Mouse (Mus musculus) left cerebral cortex, adult 9 months (tissue): ENCODE measurements around the gene Gm11060.

Experiments
- DNase-seq, 2 experiments: peaks; one replicate each; pipeline ENCODE4 v3.0.0; 2022; ENCODE audit warnings: low spot score in 2 of 2

Gm11060 gene

DNA sequence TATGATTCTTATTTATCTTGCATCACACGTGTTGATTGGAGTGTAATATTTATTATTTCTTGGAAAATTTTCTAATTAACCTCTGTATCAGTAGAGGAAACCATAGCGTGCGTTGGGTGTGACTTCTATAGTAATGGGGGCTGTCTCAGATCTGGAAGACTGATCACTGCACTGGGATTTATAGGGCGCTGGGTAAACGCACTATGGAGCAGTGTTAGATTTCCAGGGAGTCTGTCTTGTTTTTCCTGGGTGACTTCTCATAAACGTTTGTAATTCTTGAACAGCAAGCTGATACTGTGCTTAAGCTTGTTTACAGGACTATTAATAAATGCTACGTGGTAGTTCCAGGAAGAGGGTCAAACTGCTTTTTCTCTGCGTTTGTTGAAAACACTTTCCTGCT is 25.9 kb downstream of the Gm11060 start:
- DNase-seq: no peak

DNA sequence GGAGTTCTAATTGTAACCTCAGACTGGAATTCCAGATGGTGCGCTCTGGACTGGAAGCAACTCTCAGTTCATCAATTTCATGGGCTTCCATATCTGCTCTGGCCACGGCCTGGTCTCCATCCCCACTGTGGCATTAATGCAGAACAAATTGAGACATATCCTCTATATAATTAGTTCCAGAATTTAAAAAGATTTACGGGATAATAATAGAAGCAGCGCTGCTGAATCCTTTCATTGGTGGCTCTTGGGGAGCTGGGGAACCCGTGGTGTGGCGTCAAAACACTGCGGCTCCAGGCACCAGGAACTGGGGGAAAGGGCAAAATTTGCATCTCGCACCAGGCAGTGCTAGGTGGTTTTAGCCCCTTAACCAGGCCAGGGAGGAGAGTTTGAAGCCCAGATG is 30.4 kb downstream of the Gm11060 start:
- DNase-seq: no peak

DNA sequence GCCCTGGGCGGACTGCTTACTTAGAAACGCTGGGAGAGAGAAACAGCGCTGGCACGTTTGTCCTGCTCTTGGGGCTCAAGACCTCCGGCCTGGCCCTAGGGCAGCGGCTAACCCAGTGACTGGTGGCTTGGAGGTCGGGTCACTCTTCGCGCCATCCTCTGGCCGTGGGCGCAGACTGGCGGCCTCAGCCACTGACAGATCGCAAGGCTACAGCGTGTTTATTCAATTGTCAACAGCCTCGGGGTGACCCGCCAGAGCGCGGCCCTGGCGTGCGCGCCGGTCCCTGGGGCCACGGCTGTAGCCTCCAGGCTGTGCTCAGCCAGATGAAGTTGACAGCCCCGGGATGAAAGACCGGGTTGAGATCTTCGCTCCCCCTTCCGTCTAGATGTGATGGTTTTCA is 31.1 kb downstream of the Gm11060 start:
- DNase-seq: no peak

DNA sequence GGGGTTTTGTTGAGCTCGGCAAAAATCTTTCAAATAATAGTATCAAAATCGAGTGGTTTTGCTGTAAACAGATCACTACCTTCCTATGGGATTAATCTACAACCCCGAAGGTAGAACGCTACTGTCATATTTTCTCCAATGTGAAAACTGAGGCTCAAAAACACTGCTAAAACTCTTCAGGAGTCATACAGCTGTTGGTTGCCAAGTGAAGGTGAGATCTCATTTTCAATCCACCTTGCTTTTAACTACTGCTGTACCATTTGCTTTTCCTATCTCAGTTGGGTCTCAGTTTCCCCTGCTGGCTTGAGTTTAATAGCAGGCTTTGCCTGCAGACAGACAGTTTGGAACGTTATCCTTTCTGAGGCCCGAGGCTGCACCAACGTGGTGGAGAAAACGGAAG is 31.6 kb downstream of the Gm11060 start:
- DNase-seq: no peak

DNA sequence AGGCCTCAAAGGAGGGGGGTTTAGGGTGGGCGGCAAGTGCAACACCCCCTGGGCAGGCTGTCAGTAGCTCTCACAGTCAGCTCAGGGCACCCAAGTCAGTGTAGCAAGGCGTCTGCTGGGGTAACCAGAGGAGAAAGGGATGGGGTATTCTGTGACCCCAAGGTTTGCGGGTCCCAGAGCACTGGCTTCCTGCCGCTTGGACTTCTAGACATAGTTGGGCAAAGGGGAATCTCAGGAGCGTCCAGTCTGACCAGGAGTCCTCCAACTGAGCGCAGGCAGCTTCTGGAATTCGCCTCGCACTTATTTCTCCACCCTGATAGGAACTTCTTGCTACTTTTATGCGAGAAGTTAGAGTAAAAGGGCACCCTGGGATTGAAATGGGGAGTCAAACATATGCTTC is 32.1 kb downstream of the Gm11060 start:
- DNase-seq: no peak

DNA sequence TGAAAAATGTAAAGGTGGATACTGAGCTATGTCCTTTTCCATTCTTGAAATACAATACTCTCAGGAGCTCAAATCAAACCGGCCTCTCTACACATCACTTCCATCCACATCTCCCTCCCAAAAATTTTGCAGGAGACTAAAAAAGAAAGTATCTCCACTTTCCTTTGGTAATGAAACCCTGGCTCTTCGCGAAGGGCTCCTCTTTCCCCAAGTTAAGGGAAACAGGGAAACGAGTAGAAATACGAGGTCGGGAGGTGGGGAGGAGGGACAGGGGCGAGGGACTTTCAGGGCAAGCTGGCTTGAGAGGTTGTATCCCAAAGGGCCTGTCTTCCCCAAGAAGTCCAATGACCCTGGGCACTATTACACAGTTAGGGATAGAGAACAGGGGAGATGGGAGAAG is 32.6 kb downstream of the Gm11060 start:
- no peak for DNase-seq

DNA sequence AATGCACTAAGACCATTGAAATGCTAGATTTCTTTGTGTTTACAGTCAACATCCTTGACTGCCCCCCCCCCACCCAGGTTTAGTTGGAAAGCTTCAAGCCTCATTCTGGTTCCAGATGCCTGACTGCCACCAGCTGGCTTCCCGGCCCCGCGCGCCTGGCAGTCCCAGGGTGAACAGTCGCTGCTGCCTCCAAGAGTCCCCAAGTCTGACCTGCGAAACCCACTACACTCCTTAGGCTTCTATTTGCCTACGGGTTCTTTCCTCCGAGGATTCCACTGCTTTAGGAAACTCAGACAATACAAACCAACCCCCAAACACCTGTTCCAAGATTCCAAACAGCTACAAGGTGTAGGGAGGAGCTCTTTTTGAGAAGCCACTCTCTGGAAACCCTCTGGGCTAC is 33.4 kb downstream of the Gm11060 start:
- no peak for DNase-seq

DNA sequence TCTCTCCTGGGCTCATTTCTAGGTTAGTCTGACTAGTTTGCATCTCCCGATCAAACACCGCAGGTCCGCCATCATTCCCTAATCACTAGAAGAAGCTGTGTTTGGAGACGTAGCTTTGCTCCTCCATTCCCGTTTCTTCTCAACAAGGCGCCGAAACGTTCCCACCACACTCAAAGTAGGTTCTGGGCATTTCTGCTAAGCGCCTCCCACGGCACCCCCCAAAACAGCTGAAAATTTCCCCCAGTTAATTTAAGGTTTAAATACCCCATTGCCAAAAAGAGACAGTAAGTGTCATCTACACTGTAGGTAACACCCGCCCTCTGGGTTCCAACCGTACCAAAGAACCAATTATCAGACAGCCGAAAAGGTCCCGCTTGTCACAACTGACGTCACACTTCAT is 33.8 kb downstream of the Gm11060 start:
- DNase-seq: no peak

DNA sequence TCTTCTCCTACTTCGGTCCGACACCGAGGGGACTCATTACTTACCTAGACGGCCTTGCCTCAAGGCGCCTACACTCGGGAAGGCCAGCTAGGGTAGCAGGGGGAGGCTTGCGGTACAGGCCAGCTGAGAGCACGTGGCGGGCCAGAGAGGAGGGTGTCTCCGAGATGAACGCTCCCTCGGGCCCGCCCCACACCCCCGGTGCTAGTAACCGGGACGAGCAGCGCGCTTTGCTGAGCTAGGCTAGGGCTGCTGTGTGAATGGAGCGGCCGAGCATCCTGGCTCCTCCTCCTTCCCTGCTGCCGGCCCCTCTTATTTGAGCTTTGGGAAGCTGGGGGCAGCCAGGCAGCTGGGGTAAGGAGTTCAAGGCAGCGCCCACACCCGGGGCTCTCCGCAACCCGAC is 34.5 kb downstream of the Gm11060 start, which contains the start of gene Wt1:
Wt1 (plus strand) TSS at position 251 of the 400 bp plus-strand sequence.
- no peak for DNase-seq

DNA sequence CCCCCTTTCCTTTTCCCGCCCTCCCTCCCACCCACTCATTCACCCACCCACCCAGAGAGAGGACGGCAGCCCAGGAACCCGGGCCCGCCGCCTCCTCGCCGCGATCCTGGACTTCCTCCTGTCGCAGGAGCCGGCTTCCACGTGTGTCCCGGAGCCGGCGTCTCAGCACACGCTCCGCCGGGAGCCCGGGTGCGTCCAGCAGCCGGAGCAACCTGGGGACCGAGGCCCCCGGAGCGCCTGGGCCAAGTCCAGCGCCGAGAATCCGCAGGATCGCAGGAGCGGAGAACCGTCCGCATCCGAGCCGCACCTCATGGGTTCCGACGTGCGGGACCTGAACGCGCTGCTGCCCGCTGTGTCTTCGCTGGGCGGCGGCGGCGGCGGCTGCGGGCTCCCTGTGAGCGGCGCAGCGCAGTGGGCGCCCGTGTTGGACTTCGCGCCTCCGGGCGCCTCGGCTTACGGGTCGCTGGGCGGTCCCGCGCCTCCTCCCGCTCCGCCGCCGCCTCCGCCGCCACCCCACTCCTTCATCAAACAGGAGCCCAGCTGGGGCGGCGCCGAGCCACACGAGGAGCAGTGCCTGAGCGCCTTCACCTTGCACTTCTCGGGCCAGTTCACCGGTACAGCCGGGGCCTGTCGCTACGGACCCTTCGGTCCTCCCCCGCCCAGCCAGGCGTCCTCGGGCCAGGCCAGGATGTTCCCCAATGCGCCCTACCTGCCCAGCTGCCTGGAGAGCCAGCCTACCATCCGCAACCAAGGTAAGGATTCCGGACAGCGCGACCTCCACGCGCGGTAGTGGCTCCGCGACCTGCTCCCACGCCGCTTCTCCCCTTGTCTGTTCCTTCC is 35.1 kb downstream of the Gm11060 start:
- no peak for DNase-seq

DNA sequence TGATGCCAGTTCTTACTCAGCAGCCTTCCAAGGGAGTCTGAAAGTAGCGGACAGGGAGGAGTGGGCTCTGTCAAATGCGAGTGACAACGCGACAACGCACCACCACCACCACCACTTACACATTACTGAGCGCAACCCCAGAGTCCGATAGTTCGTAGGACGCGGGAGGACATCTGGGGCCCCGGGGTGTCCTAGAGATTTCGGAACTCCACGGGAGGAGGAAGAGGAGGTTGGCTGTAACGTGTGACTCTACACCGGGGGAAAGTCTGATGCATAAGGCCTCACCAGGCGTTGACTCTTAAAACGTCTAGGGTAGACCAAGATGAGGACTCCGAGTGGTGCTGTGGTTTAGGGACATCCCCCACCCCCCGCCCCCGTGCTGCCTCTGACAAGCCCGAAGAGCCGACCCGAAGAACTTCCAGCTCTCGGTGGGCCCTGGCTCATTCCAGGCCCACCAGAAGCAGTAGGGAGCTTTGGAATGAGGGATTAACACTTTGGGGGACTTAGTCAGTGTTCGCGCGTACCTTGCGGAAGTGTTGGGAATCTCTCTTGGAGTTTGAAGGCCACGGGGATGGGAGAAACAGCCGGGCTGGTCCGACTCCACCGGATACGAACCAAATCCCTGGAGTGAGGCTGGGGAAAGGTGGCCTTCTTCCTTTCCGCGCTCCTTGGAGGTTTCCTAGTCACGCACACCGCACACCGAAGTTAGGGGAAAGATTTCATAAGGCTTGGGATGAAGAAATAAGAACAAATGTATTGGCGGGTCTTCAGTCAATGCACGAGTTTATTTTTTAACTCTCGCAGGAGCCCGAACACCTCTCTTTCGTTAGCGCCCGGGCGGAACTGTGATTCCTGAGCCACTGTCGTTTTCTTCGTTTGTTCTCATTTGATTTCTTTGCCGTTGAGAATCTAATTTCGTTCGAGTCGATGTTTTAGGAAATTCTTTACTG is 36.0 kb downstream of the Gm11060 start:
- DNase-seq: no peak

DNA sequence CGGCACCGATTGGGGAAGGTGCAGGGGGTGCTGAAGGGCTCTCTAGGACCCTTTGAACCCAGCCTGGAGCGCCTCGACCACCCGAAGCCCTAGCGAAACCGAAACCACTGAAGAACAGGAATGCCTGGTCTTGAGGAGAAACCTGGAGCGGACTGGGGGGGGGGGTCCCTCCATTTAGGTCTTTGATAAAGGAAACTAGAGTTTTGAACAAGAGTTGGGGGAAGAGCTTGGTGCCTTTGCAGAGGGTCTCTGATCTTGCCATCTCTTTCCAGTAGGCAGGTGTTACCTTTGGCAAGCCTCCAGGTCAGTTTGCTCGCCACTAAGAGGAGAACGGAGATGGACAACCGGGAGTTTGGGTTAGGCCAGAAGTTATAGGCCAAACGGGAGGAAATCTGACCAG is 36.7 kb downstream of the Gm11060 start:
- no peak for DNase-seq

DNA sequence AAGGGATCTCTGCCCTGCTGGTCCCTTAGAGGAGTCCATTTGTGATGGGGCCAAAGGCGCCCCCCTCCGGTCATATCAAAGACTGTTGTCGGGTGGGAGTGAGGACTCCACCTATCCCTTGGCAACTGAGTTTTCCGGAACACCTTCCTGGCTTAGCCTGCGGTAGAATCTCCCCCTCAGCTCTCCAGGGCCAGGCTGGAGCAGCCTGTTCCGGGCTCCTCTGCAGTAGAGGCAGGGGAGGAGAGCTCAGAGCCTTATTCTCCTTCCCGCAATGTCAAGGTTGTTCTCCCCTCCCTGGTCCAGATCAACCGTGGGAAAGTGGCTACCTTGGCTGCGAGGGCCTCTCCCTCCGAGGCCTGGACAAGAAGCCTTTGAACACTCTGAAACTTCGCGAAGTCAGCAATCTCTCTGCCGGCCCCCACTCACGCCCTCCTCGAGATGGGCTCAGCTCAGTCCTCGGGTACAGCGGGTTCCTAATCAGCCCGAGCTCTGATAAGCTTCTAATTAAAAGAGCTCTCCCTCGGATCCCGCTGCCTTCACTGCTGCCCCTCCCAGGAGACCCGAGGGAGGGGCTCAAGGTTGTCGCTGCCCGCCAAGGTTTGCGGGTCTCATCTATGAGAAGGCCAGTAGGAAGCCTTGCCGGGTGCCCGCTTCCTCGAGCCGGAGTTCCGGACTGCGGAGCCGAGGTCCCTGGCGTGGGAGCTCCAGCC is 38.7 kb downstream of the Gm11060 start:
- DNase-seq: no peak

DNA sequence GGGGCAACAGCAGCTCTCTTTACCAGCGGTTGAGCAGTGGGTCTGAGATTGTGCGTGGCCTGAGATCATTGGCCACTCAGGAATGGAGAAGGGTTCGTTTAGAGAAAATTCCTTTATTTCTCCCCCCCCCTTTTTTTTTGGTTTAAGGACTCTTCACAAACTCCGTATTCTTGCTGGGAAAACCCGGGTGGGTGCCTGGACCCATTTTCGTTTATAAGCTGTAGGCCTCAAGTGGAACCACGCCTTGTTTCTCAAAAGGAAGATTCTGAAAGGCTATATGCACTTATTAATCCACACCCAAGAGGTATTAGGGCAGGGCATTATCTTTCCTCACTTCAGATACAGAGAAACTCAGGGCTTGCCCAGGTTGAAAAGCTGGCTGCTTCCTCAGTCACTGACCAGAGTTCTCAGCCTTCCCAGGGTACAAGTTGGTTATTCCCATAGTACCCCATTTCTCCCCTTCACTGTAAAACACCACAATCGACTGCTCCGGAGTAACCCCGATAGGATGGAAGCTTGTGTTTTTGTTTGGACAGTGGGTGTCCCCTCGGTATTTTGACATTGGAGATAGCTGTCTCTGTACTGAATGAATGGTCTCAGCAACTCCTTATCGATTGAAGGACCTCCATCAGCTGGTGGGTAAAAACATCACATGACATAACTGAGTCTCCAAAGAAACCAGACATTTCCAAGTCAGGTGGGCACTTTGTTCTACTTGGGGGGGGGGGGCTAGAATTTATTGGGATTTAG is 39.4 kb downstream of the Gm11060 start:
- no peak for DNase-seq

DNA sequence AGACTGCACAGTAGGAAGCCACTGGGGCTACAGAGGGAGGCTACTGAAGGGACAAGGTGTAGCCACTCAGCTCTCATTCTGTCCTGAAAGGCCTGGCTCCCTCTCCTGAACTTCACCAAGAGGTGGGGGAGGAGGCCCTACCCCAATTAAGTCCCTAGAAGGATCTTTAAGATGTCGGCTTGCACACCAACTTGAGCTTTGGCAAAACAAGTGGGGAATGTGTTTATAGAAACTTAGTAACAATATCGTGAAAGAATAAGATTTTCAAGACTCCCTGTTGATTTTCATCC is 39.9 kb downstream of the Gm11060 start:
- DNase-seq: no peak

DNA sequence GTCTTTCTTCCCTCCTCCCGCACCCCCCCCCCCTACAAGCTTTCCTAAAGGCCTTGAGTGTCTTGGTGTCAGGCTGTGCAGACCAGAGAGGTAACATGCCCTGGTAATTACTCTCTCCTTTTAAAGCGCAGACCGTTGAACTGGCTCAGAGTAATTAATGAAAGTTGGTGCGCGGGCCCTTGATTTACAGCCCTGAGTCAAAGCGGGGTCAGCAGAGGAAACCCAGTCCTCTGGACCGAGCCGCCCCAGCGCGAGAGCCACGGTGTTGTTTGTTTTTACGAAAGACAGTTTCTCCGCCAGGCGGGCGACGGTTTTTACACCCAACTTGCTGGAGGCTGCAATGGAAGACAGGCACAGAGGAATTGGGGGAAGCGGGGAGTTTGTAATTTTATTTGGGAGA is 40.5 kb downstream of the Gm11060 start:
- no peak for DNase-seq

DNA sequence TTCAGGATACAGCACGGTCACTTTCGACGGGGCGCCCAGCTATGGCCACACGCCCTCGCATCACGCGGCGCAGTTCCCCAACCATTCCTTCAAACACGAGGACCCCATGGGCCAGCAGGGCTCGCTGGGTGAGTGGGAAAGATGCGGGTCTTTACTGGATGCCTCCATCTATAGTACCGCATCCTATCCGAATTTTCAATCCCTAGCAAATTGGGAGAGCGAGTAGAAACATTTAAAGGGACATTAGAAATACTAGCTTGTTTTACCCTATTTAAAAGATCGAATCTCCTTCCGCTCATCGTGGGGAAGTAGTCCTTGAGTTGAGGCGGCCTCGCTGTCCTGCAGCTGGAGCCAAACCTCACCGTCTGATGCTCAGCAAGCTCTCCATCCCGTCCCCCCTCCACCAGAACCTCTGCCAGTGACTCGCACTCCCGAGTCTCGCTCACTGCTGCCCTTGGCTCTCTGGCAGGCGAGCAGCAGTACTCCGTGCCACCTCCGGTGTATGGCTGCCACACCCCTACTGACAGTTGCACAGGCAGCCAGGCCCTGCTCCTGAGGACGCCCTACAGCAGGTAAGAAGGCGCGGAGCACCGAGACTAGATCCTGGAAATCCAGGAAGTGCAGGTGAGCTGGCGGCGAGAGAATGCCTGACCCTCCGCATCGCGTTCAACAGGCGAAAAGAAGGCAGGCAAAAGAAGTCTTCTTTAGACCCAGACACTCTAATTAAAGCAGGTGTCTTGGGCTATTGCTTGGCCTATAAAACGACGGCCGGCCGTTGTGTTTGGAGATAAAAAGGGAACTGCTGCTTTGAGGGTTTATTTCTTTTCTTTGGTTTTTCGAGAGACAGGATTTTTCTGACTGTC is 41.3 kb downstream of the Gm11060 start:
- DNase-seq: no peak

DNA sequence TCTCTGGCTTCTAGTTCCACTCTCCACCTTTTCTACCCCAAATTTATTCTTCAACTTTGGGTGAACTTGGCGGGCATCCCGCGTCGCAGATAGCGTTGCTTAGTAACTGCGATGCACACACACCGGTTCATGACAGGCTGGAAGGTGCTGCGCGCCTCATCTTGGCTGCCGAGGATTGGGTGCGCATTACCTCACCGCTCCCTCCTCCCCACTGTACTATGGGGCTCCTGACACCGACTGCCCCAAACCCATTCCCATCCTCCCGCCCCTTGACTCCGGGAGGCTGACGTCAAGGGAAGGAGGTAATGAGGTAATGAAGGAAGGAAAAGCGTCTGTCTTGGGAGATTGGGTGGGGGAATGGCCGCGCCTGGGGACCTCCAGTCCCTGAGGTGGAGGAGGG is 42.5 kb downstream of the Gm11060 start:
- DNase-seq: no peak

DNA sequence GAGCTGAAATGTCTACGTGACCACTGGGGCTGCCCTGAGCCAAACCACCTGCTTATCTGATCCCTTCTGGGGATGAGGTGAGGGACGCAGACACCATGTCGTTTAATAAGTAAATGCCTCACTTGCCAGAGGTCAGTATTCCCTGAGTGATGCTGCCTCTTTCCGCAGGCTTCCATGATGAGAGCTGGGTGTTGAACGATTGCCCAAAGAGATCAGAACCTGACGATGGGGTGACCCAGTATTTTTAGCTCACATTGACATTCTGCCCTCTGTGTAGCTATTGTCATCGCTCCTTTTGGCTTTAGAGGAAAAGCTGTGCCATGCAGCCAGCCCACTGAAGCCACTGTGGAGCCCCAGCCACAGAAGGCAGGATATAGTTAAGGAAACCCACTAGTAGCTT is 47.7 kb downstream of the Gm11060 start:
- no peak for DNase-seq

DNA sequence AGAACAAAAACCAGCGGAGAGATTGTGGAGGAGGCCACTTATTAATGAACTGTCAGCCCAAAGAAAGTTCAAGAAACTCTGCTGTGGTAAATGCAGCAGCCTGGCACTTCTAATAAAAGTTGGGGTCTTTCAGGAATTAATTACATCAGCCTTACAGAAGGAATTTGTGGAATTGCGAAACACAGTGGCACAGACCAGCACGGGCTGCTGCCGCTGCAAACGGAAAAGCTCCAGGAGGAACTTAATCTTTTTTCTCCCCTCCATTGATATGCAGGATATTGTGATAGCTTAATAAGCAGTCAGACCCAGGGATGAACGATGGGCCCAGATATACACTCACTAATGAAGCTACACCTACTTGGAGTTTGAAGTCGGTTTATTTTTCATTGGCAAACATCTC is 49.6 kb downstream of the Gm11060 start:
- DNase-seq: no peak
